Mouse (Mus musculus) liver, embryonic 11.5 days (tissue): ENCODE measurements around the gene AL607142.1. TPM values are rescaled to one million over a fixed set of nuclear protein-coding genes. Genes with fewer than 3 reads are reported as not detected.

ENCODE experiments used
- ATAC-seq: fragments of 200-750 bp; cut with Nextera tagmentation; replicated peaks from 2 replicates; pipeline ENCODE4 v1.8.0; 2017; ENCODE audit warnings: moderate number of reproducible peaks, mild to moderate bottlenecking, moderate TSS enrichment, moderate library complexity; ENCODE audit not compliant: low FRiP score
- DNase-seq: peaks from one replicate; pipeline ENCODE4 v3.0.0-alpha.2; 2017; ENCODE audit warnings: low spot score
- H3K27ac ChIP-seq: fragments of 300-500 bp; sonication (generic); 2 replicates; pipeline ENCODE4 v1.5.1; 2014; ENCODE audit warnings: mild to moderate bottlenecking, low read depth, low read length, control low read depth
- H3K27me3 ChIP-seq: fragments of 300-500 bp; sonication (generic); replicated peaks from 2 replicates; pipeline ENCODE4 v1.6.1; 2014; ENCODE audit warnings: low read length, mixed read lengths; ENCODE audit not compliant: control insufficient read depth, insufficient read depth
- H3K36me3 ChIP-seq: fragments of 300-500 bp; sonication (generic); 2 replicates; pipeline ENCODE4 v1.6.1; 2014; ENCODE audit warnings: mild to moderate bottlenecking, low read length, moderate library complexity, mixed read lengths; ENCODE audit not compliant: control insufficient read depth, insufficient read depth
- H3K4me1 ChIP-seq: fragments of 300-500 bp; sonication (generic); replicated peaks from 2 replicates; pipeline ENCODE4 v1.6.1; 2014; ENCODE audit warnings: low read length, mixed read lengths; ENCODE audit not compliant: control insufficient read depth, insufficient read depth
- H3K4me2 ChIP-seq: fragments of 300-500 bp; sonication (generic); 2 replicates; pipeline ENCODE4 v1.6.1; 2014; ENCODE audit warnings: mild to moderate bottlenecking, control low read depth, moderate library complexity
- H3K4me3 ChIP-seq: fragments of 300-500 bp; sonication (generic); 2 replicates; pipeline ENCODE4 v1.5.1; 2014; ENCODE audit warnings: low read depth, low read length, control low read depth
- H3K9ac ChIP-seq: fragments of 300-500 bp; sonication (generic); 2 replicates; pipeline ENCODE4 v1.6.1; 2014; ENCODE audit warnings: low read depth, low read length, control low read depth
- H3K9me3 ChIP-seq: fragments of 300-500 bp; sonication (generic); 2 replicates; pipeline ENCODE4 v1.6.1; 2016; ENCODE audit warnings: low read length, inconsistent platforms, mixed read lengths; ENCODE audit not compliant: control insufficient read depth
- WGBS: fragments of 180-500 bp; shearing (Covaris S2); extraction: QIAGEN DNeasy Blood & Tissue Kit; methylation state at CpG from one replicate; pipeline ENCODE4 v1.1.7; 2014; 5-methylcytosine and 5-hydroxymethylcytosine counted together
- polyA plus RNA-seq: library from polyadenylated mRNA; unstranded; fragments of >200 nt; fragmentation: Nextera tagmentation; extraction: Ambion mirVana; gene quantifications from 2 replicates; pipeline ENCODE4 v1.2.1, GENCODE M21; 2014

The AL607142.1 gene
- polyA plus RNA-seq, 1 experiment from 2014 or later = not detected

DNA sequence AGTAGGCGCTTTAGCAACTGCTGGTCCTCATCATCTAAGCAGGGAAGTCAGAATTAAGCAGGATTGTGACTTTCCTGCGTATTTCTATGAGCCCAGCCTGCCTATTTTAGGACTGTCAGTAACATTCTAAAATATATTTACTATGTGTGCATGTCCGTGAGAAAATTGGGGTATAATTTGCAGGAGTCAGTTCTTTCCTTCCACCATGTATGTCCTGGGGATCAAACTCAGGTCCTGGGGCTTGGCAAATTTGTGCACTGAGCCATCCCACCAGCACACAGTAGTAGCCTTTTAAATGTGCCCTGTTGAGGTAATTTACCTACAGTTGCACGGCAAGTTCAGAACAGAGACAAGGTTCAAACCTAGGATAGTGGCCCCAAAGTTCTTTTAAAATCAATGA lies 28.5 kb upstream of the AL607142.1 start:
- no peak overlapping the region for H3K27ac ChIP-seq
- no peak overlapping the region for H3K4me2 ChIP-seq
- H3K4me3 ChIP-seq = no peak overlapping the region
- 84% methylated on average over 4 of the region's 4 CpGs for WGBS
- no peaks in the 10 kb centered on the region for H3K36me3 ChIP-seq
- no peaks in the 10 kb centered on the region for H3K4me1 ChIP-seq
- DNase-seq (no peak), ATAC-seq (no peak)
- H3K9ac ChIP-seq = no peak overlapping the region
- H3K27me3 ChIP-seq = peaks cover 40% of the 10 kb centered on the region
- H3K9me3 ChIP-seq = no peaks in the 10 kb centered on the region

DNA sequence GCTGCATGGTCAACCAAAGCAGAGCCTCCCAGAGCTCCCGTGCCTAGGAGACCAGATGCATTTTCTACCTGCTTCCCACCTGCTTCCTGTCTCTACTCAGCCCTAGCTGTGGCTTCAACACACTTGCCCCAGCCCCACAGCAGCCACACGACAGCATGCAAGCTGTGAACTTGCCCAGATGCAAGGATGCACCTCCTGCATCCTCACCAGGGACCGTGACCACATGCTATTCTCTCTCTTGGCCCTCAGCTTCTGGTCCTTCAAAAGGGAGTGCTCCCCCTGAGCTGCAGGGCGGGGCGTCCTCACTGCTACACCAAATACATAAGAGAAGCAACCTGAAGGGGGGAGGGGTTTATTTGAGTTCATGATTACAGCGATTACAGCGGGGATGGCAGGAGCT lies 27.8 kb upstream of the AL607142.1 start:
- WGBS = 38% methylated on average over 7 of the region's 7 CpGs
- ATAC-seq (no peak), DNase-seq (no peak)
- no peak overlapping the region for H3K27ac ChIP-seq
- H3K9me3 ChIP-seq = no peaks in the 10 kb centered on the region
- H3K4me2 ChIP-seq = no peak overlapping the region
- no peaks in the 10 kb centered on the region for H3K4me1 ChIP-seq
- H3K36me3 ChIP-seq = no peaks in the 10 kb centered on the region
- no peak overlapping the region for H3K4me3 ChIP-seq
- H3K9ac ChIP-seq = no peak overlapping the region
- H3K27me3 ChIP-seq = peaks cover 34% of the 10 kb centered on the region

GRCm38 (mm10) chr4:120041520-120041919 lies 23.3 kb upstream of the AL607142.1 start:
- Histone ChIP-seq H3K4me2 (no peak overlapping the region), H3K36me3 (no peaks in the 10 kb centered on the region), H3K27ac (no peak overlapping the region), H3K4me1 (no peaks in the 10 kb centered on the region), H3K4me3 (no peak overlapping the region), H3K9me3 (no peaks in the 10 kb centered on the region), H3K9ac (no peak overlapping the region), H3K27me3 (no peaks in the 10 kb centered on the region)
- ATAC-seq (no peak), DNase-seq (no peak)
- WGBS = 65% methylated on average over 2 of the region's 2 CpGs

DNA sequence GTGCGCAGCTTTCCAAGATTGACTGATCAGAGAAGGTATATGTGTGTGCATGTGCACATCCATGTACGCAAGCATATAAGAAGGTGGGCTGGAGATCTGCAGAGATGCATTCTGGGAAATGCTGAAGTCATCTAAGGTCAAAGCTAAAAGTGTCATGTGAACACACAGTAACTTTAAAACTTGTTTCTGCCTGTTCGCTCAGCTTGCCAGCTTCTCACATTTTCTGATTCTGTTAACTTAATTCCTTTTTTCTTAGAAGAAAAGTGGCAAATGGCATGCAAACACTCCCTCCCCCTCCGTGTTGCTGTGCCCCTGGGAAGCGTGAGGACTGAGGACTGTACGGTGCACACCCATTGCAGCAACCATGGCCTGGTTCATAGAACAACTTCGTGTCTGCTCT lies 22.3 kb upstream of the AL607142.1 start:
- DNase-seq = no peak
- no peak for ATAC-seq
- no peaks in the 10 kb centered on the region for H3K27me3 ChIP-seq

DNA sequence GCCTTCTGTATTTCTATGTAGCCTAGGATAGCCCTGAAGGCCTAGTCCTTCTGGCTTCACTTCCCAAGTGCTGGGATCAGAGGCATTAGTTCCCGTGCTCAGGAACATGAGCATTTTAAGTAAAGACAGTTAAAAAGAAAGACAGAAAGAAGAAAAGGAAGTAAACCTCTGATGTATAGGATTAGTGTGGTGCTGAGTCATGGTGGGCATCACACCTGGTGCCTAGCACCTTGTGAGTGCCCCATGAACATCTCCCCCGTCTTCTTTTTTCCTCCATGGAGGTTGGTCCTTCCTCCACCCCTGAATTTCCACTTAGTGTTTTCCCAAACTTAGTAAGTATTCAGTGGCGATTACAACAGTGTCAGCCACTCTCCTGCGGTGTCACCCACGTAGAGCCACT lies 20.2 kb upstream of the AL607142.1 start:
- DNase-seq (no peak), ATAC-seq (no peak)
- Histone ChIP-seq H3K4me1 (no peaks in the 10 kb centered on the region), H3K27me3 (no peaks in the 10 kb centered on the region), H3K9ac (no peak overlapping the region), H3K9me3 (no peaks in the 10 kb centered on the region), H3K27ac (no peak overlapping the region), H3K4me3 (no peak overlapping the region), H3K36me3 (no peaks in the 10 kb centered on the region), H3K4me2 (no peak overlapping the region)
- WGBS = 78% methylated on average over 5 of the region's 5 CpGs

More for the DNA sequence above, 22.3 kb upstream of the AL607142.1 start:
- no peaks in the 10 kb centered on the region for H3K36me3 ChIP-seq
- H3K9me3 ChIP-seq = no peaks in the 10 kb centered on the region
- no peak overlapping the region for H3K27ac ChIP-seq
- H3K4me2 ChIP-seq = no peak overlapping the region
- no peak overlapping the region for H3K9ac ChIP-seq
- no peaks in the 10 kb centered on the region for H3K4me1 ChIP-seq
- WGBS = 79% methylated on average over 7 of the region's 7 CpGs
- H3K4me3 ChIP-seq = no peak overlapping the region

DNA sequence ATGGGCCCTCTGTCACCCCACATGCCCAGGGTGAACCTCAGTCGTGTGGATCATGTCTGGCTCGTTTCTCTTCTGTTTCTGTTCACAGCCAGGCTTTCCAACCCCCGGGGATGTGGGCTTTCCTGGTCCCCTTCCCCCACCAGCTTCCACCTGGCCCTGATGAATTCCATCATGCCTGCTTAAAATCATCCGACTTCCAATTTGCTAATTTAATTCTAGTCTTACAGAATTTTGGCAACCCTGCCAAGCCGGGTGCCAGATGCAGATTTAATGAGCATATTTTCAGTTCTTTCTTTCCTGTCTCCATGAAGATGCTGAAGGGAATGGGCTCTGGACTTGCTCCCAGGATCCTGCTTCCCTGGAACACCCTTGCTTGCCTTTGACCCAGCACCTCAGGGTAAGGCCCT lies 19.7 kb upstream of the AL607142.1 start:
- no peak for DNase-seq
- Histone ChIP-seq H3K4me3 (no peak overlapping the region), H3K27me3 (no peaks in the 10 kb centered on the region), H3K4me2 (no peak overlapping the region), H3K9me3 (no peaks in the 10 kb centered on the region), H3K4me1 (no peaks in the 10 kb centered on the region), H3K36me3 (no peaks in the 10 kb centered on the region), H3K27ac (no peak overlapping the region), H3K9ac (no peak overlapping the region)
- ATAC-seq = no peak
- WGBS = 61% methylated on average over 5 of the region's 5 CpGs

GRCm38 (mm10) chr4:120045871-120046270 lies 18.9 kb upstream of the AL607142.1 start:
- no peaks in the 10 kb centered on the region for H3K4me1 ChIP-seq
- 84% methylated on average over 7 of the region's 7 CpGs for WGBS
- no peak overlapping the region for H3K27ac ChIP-seq
- no peaks in the 10 kb centered on the region for H3K9me3 ChIP-seq
- H3K27me3 ChIP-seq = no peaks in the 10 kb centered on the region
- no peak overlapping the region for H3K4me2 ChIP-seq
- DNase-seq = no peak
- H3K9ac ChIP-seq = no peak overlapping the region
- H3K36me3 ChIP-seq = no peaks in the 10 kb centered on the region
- no peak overlapping the region for H3K4me3 ChIP-seq
- no peak for ATAC-seq

GRCm38 (mm10) chr4:120047060-120047459 lies 17.7 kb upstream of the AL607142.1 start:
- H3K27ac ChIP-seq = no peak overlapping the region
- H3K36me3 ChIP-seq = no peaks in the 10 kb centered on the region
- WGBS = 30% methylated on average over 4 of the region's 4 CpGs
- no peak for ATAC-seq
- H3K4me2 ChIP-seq = no peak overlapping the region
- H3K27me3 ChIP-seq = no peaks in the 10 kb centered on the region
- H3K4me1 ChIP-seq = no peaks in the 10 kb centered on the region
- no peaks in the 10 kb centered on the region for H3K9me3 ChIP-seq
- no peak overlapping the region for H3K4me3 ChIP-seq
- H3K9ac ChIP-seq = no peak overlapping the region
- no peak for DNase-seq

- Histone ChIP-seq H3K4me3 (no peak overlapping the region), H3K9me3 (no peaks in the 10 kb centered on the region), H3K27ac (no peak overlapping the region), H3K9ac (no peak overlapping the region), H3K27me3 (no peaks in the 10 kb centered on the region), H3K36me3 (no peaks in the 10 kb centered on the region), H3K4me1 (no peaks in the 10 kb centered on the region), H3K4me2 (no peak overlapping the region)
- ATAC-seq (no peak), DNase-seq (no peak)
- 76% methylated on average over 4 of the region's 4 CpGs for WGBS
Observed at GRCm38 (mm10) chr4:120048274-120048673, 16.5 kb upstream of the AL607142.1 start.
